Mouse (Mus musculus) stomach, embryonic 16.5 days (tissue): ENCODE measurements at regions not wholly inside any gene's neighbourhood (a gene's known extent, or its start where the extent isn't known, plus 50 kb on each side); places are given as distances from the start of the nearest gene placed in this dataset.

Source experiments
- ATAC-seq: fragments of 200-750 bp; cut with Nextera tagmentation; 2 replicates; pipeline ENCODE4 v1.8.0; 2017; ENCODE audit warnings: moderate number of reproducible peaks, moderate TSS enrichment; ENCODE audit not compliant: insufficient read depth, low FRiP score
- H3K27ac ChIP-seq: fragments of 300-500 bp; sonication (generic); 2 replicates; pipeline ENCODE4 v1.5.1; 2014; ENCODE audit warnings: low read length
- H3K27me3 ChIP-seq: fragments of 300-500 bp; sonication (generic); 2 replicates; pipeline ENCODE4 v1.6.1; 2014; ENCODE audit warnings: low read length, control low read depth, mixed read lengths; ENCODE audit not compliant: control insufficient read depth, insufficient read depth
- H3K36me3 ChIP-seq: fragments of 300-500 bp; sonication (generic); 2 replicates; pipeline ENCODE4 v1.6.1; 2014; ENCODE audit warnings: low read length; ENCODE audit not compliant: control insufficient read depth, insufficient read depth
- H3K4me1 ChIP-seq: fragments of 300-500 bp; sonication (generic); 2 replicates; pipeline ENCODE4 v1.6.1; 2014; ENCODE audit warnings: low read length, control low read depth, mixed read lengths; ENCODE audit not compliant: control insufficient read depth, insufficient read depth
- H3K4me2 ChIP-seq: fragments of 300-500 bp; sonication (generic); 2 replicates; pipeline ENCODE4 v1.6.1; 2014; ENCODE audit warnings: low read depth, low read length, mixed read lengths
- H3K4me3 ChIP-seq: fragments of 300-500 bp; sonication (generic); replicated peaks from 2 replicates; pipeline ENCODE4 v1.5.1; 2014; ENCODE audit warnings: mild to moderate bottlenecking, low read length
- H3K9ac ChIP-seq: fragments of 300-500 bp; sonication (generic); 2 replicates; pipeline ENCODE4 v1.6.1; 2014; ENCODE audit warnings: low read length
- H3K9me3 ChIP-seq: fragments of 300-500 bp; sonication (generic); replicated peaks from 2 replicates; pipeline ENCODE4 v1.6.1; 2016; ENCODE audit warnings: low read length, control low read depth; ENCODE audit not compliant: control insufficient read depth
- WGBS: fragments of 180-500 bp; shearing (Covaris S2); extraction: QIAGEN DNeasy Blood & Tissue Kit; methylation state at CpG from one replicate; pipeline ENCODE4 v1.1.7; 2014; 5-methylcytosine and 5-hydroxymethylcytosine counted together

DNA sequence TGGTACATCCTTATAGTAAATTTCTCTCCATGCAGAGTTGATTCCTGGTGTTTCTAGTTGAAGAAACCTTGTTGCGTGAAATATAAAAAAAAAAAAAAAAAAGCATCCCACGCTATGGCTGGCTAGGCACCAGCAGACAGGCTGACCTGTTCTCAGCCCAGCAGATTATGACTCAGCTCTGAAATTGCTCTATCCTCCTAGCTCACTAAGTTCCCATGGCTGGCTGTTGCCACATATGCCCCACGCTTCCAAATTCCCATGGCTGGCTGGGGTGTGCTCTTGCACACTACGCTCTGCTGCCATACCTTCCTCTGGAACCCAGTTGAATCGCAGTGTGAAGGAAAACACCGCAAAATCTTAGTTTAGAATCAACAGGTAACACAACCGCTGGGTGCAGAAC, 270.1 kb downstream of the Mid1ip1 start:
- Histone ChIP-seq H3K27me3 (no peaks in the 10 kb centered on the region), H3K4me1 (no peaks in the 10 kb centered on the region), H3K4me3 (no peak overlapping the region), H3K27ac (no peak overlapping the region), H3K9ac (no peak overlapping the region), H3K9me3 (no peaks in the 10 kb centered on the region), H3K4me2 (no peak overlapping the region), H3K36me3 (no peaks in the 10 kb centered on the region)
- ATAC-seq: no peak
- 93% methylated on average over 7 of the region's 7 CpGs for WGBS

DNA sequence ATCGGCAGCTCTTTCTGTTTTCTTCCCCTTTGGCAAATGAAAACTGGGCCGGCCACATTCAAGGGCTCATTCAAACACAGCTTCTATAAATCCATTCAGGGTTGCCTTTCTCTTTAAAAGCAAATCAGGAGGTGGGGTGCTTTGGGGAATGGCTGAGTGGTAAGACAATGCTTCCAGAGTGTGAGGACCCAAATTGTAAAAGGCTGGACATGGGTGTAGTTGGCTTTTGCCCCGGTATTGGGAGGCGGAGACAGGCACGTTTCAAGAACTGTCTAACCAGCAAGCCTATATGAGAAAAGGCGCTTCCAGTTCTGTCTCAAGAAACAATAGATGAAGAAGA, 277.0 kb downstream of the Mid1ip1 start:
- 33% methylated on average over 6 of the region's 6 CpGs for WGBS
- Histone ChIP-seq H3K27me3 (no peaks in the 10 kb centered on the region; the same call in 1 of the 2 replicates), H3K4me3 (peak overlapping the region; percentile 16; the same call in 1 of the 2 replicates), H3K4me2 (peak overlapping the region; percentile 43), H3K4me1 (peaks cover 4% of the 10 kb centered on the region; the same call in 1 of the 2 replicates), H3K36me3 (no peaks in the 10 kb centered on the region), H3K9ac (no peak overlapping the region), H3K27ac (no peak overlapping the region), H3K9me3 (no peaks in the 10 kb centered on the region)
- no peak for ATAC-seq

DNA sequence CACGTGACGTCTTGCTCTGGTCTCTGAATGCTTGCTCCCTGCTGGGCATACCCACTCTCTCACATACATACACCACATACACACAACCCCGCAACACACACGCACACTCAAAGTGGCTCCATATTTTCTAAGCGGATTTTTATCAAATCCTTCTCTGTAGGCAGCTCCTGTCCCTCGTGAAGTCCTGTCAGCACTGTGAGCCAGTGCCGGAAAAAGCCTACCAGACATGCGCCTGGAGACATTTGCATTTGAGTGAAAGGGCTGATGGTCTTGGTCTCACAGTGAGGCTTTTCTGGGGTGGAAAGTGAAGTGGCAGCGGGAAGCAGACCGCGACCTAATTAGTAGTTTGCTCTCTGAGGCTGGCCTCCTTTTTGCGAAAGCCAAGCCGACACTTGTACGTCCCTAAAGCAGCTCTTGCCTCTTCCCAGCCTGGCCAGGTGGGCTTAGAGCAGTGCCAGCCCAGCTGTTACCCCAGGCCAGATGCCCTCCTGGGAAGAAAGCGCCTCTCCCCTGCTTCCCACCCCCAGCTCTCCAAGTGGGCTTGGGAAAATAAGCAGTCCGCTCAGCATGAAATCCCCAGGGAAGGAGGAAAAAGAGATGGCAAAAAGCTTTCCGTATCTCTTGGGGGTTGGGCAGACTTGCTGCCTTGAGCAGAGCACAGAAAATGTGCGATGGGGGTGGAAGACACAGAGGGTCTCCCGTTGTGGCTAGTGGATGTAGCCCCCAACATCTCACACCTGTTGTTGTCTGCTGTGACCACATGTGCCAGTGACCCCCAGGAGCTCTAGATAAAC, 277.6 kb downstream of the Mid1ip1 start:
- H3K4me2 ChIP-seq: peak overlapping the region; percentile 43
- no peaks in the 10 kb centered on the region; the same call in 1 of the 2 replicates for H3K27me3 ChIP-seq
- ATAC-seq: 0 out of 2 replicates have a peak, but pooled peaks have one; percentile 37
- H3K4me1 ChIP-seq: peaks cover 4% of the 10 kb centered on the region; the same call in 1 of the 2 replicates
- WGBS: 22% methylated on average over 19 of the region's 19 CpGs
- peak overlapping the region; percentile 48; the same call in 1 of the 2 replicates for H3K9ac ChIP-seq
- H3K36me3 ChIP-seq: no peaks in the 10 kb centered on the region
- H3K27ac ChIP-seq: peak overlapping the region; percentile 23; the same call in 1 of the 2 replicates
- H3K4me3 ChIP-seq: peak overlapping the region; percentile 16
- H3K9me3 ChIP-seq: no peaks in the 10 kb centered on the region

DNA sequence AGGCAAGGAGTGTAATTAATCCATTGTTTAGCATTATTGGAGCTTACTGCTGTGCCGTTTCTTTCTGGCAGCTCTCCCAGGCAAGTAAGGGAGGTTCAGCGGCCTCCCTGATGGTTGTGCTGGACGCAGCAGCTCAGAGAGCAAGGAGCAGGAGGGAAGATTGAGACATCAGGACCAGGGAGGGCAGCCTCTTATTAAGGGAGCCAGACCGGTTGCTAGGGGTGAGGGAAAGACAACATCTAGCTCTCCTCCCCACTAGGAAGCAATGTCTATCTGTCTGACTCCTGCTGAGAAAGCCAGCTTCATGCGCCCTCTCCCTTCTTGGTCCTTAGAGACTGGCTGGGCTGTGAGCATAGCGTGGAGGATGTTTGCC, 278.2 kb downstream of the Mid1ip1 start:
- Histone ChIP-seq H3K4me1 (peaks cover 4% of the 10 kb centered on the region; the same call in 1 of the 2 replicates), H3K4me2 (peak overlapping the region; percentile 43), H3K9me3 (no peaks in the 10 kb centered on the region), H3K27ac (peak overlapping the region; percentile 23; the same call in 1 of the 2 replicates), H3K36me3 (no peaks in the 10 kb centered on the region), H3K4me3 (no peak overlapping the region; the same call in 1 of the 2 replicates), H3K27me3 (no peaks in the 10 kb centered on the region; the same call in 1 of the 2 replicates), H3K9ac (no peak overlapping the region)
- peak; percentile 50; the same call in 1 of the 2 replicates for ATAC-seq
- WGBS: 29% methylated on average over 6 of the region's 6 CpGs

DNA sequence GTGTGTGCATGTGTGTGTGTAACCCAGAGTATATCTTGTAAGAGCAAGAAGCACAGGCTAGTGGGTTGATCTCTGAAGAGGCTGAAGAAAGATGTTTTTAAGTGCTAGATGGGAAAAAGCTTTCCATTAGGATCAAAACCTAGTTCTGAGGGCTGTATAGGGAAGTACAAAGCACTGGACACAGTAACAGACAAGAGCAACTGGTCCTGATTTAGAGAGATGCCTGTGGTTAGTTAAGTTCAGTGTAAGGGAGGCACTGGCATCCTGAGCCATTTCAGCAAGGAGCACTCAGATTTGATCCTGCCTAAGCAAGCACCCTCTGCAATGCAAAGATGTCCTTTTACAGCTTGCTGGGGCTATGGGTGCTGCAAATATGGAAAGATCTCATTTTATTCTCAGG, 280.1 kb downstream of the Mid1ip1 start:
- H3K4me3 ChIP-seq: no peak overlapping the region
- H3K9me3 ChIP-seq: no peaks in the 10 kb centered on the region
- no peak overlapping the region for H3K4me2 ChIP-seq
- H3K27me3 ChIP-seq: no peaks in the 10 kb centered on the region; the same call in 1 of the 2 replicates
- no peak for ATAC-seq
- peaks cover 4% of the 10 kb centered on the region; the same call in 1 of the 2 replicates for H3K4me1 ChIP-seq
- H3K9ac ChIP-seq: no peak overlapping the region
- no peaks in the 10 kb centered on the region for H3K36me3 ChIP-seq
- H3K27ac ChIP-seq: no peak overlapping the region

DNA sequence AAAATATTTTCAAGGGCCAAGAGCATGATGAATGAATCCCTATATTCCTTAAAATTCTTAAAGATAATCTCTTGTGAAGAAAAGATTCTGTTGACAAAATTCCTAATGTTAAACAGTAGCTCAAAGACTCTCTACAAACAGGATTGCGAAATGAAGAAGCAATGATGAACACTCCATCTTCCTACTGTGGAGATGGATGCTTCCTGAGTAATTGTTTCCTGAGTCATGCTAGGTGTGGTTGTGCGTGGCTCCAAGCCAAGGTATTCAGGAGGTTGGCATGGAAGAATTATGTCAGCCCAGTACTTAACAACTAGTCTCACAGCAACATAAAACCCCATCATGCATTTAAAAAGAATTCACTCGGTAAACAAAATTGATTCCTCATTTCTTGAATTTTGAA, 286.4 kb downstream of the Mid1ip1 start:
- Histone ChIP-seq H3K4me3 (no peak overlapping the region), H3K4me2 (no peak overlapping the region), H3K9ac (no peak overlapping the region), H3K27ac (no peak overlapping the region), H3K27me3 (peaks cover 4% of the 10 kb centered on the region; the same call in 1 of the 2 replicates), H3K36me3 (no peaks in the 10 kb centered on the region), H3K9me3 (no peaks in the 10 kb centered on the region), H3K4me1 (no peaks in the 10 kb centered on the region)
- ATAC-seq: no peak
- WGBS: 76% methylated on average over 3 of the region's 3 CpGs

DNA sequence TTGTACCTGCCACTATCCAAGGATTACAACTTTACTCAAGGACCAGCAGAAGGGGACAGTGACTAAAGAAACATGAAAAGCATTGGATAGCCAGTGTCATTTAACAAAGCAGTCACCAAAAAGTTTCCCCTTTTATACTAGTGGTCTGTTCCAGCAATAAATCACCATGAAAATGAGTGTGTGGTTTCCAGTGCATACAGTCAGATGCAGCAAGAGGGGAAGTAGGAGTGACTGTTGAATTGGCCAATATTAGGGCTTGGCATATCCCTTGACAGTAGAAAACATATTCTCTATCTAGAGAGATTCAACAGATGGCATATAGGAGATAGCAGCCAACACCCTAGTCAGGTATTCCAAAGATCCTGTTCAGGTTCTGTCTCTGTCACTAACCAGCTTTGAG, 259.8 kb upstream of the H2al1a start:
- ATAC-seq: no peak
- no peak overlapping the region for H3K4me2 ChIP-seq
- no peaks in the 10 kb centered on the region for H3K36me3 ChIP-seq
- H3K9ac ChIP-seq: no peak overlapping the region
- no peaks in the 10 kb centered on the region for H3K27me3 ChIP-seq
- no peaks in the 10 kb centered on the region for H3K9me3 ChIP-seq
- H3K27ac ChIP-seq: no peak overlapping the region
- no peaks in the 10 kb centered on the region for H3K4me1 ChIP-seq
- no peak overlapping the region for H3K4me3 ChIP-seq

DNA sequence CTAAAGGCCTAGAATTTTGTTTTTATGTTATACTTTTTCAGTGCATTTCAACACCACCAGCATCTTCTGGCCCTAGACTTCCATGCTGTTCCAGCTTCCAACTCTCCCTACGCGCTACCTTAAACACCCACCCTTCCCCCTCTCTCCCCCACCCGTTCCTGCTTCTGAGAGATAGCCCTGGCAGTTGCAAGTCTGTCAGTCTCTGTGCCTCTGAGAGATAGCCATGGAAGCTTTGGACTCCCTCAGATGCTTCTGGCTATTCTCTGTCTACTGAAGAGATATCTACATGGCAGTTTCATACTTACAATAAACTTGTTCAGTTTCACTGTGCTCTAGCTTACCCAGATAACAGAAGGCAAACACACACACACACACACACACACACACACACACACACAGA, 252.3 kb upstream of the H2al1a start:
- Histone ChIP-seq H3K4me2 (no peak overlapping the region), H3K4me3 (no peak overlapping the region), H3K9me3 (no peaks in the 10 kb centered on the region), H3K4me1 (no peaks in the 10 kb centered on the region), H3K27ac (no peak overlapping the region), H3K9ac (no peak overlapping the region), H3K36me3 (no peaks in the 10 kb centered on the region), H3K27me3 (no peaks in the 10 kb centered on the region; the same call in 1 of the 2 replicates)
- 81% methylated on average over 3 of the region's 3 CpGs for WGBS
- ATAC-seq: no peak

DNA sequence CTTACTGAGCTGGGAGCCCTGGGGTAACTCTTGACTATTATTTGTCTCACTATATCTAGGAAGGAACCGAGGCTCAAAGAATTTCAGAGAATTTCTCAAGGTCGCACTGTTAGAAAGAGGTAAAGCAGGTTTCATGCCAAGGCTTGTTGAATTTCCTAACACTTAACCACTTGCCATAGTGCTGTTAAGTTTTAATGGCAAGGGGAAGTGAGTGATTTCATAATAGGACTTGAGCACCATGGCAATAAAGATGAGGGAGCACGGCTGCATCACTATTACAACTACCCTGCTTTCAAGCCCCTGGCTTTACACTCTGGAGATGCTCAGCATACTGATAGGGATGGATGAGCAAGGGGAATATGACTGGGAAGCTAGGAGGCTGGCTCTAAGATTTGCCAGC, 216.9 kb upstream of the H2al1a start:
- Histone ChIP-seq H3K9me3 (no peaks in the 10 kb centered on the region), H3K36me3 (no peaks in the 10 kb centered on the region), H3K27me3 (no peaks in the 10 kb centered on the region), H3K4me3 (no peak overlapping the region), H3K27ac (no peak overlapping the region), H3K9ac (no peak overlapping the region), H3K4me2 (no peak overlapping the region), H3K4me1 (no peaks in the 10 kb centered on the region)
- 62% methylated on average over 3 of the region's 3 CpGs for WGBS
- no peak for ATAC-seq
